Mouse (Mus musculus) spleen, adult 2 months (tissue): Measurements from ENCODE around the gene Tmem256. TPM values are rescaled to one million over a fixed set of nuclear protein-coding genes. Genes with fewer than 3 reads are reported as not detected.

Experiments used
- DNase-seq, 2 experiments: peaks; one replicate each; pipeline versions ENCODE4 v3.0.0 to v3.0.0-alpha.2; 2012 to 2021; ENCODE audit warnings: low spot score in 2 of 2, low read depth in 1 of 2
- H3K27ac ChIP-seq: fragments of 200-500 bp; 2 replicates; pipeline ENCODE4 v1.5.1; 2012; ENCODE audit warnings: low read length, inconsistent platforms; ENCODE audit not compliant: insufficient read depth
- H3K27me3 ChIP-seq: fragments of 200-500 bp; 2 replicates; pipeline ENCODE4 v1.6.1; 2012; ENCODE audit warnings: mild to moderate bottlenecking, moderate library complexity, low read length, inconsistent platforms; ENCODE audit not compliant: control insufficient read depth, insufficient read depth
- H3K36me3 ChIP-seq: fragments of 200-500 bp; 2 replicates; pipeline ENCODE4 v1.6.1; 2012; ENCODE audit warnings: mild to moderate bottlenecking, low read length, inconsistent platforms; ENCODE audit not compliant: control insufficient read depth, insufficient read depth
- H3K4me1 ChIP-seq: fragments of 200-500 bp; 2 replicates; pipeline ENCODE4 v1.6.1; 2011; ENCODE audit warnings: inconsistent platforms; ENCODE audit not compliant: control insufficient read depth, insufficient read depth, insufficient read length
- H3K4me3 ChIP-seq: fragments of 200-500 bp; 2 replicates; pipeline ENCODE4 v1.5.1; 2011; ENCODE audit warnings: mild to moderate bottlenecking, inconsistent platforms; ENCODE audit not compliant: insufficient read depth, insufficient read length; ENCODE audit errors: extremely low read depth
- CTCF ChIP-seq: fragments of 200-500 bp; IDR thresholded peaks from 2 replicates; pipeline ENCODE4 v1.5.1; 2011; ENCODE audit warnings: mild to moderate bottlenecking, inconsistent platforms; ENCODE audit not compliant: insufficient read depth, insufficient read length, insufficient replicate concordance; ENCODE audit errors: extremely low read depth
- POLR2A ChIP-seq: fragments of 200-500 bp; IDR thresholded peaks from 2 replicates; pipeline ENCODE4 v1.6.1; 2011; ENCODE audit warnings: low read depth, low read length, inconsistent platforms
- WGBS: fragments of 180-500 bp; shearing (Covaris S2); methylation state at CpG from one replicate; pipeline ENCODE4 v1.1.7; 2018; 5-methylcytosine and 5-hydroxymethylcytosine counted together
- polyA plus RNA-seq: library from polyadenylated mRNA; depleted of rRNA; stranded (reverse); fragments of >200 nt; gene quantifications from 2 replicates; pipeline ENCODE4 v1.2.3, GENCODE M21; 2012

Gene Tmem256
- polyA plus RNA-seq, 1 experiment, result 93.7 TPM

- H3K4me3 ChIP-seq, result no peak overlapping the region
- H3K36me3 ChIP-seq, result no peaks in the 10 kb centered on the region
- DNase-seq, result no peak
- TF ChIP-seq CTCF, result no peak
- no peak for TF ChIP-seq POLR2A
- H3K4me1 ChIP-seq, result no peaks in the 10 kb centered on the region
- H3K27ac ChIP-seq, result no peak overlapping the region
- no peaks in the 10 kb centered on the region; the same call in none of the 2 replicates for H3K27me3 ChIP-seq
These were observed 28.0 kb upstream of the Tmem256 start for GRCm38 (mm10) chr11:69810280-69810679.

DNA sequence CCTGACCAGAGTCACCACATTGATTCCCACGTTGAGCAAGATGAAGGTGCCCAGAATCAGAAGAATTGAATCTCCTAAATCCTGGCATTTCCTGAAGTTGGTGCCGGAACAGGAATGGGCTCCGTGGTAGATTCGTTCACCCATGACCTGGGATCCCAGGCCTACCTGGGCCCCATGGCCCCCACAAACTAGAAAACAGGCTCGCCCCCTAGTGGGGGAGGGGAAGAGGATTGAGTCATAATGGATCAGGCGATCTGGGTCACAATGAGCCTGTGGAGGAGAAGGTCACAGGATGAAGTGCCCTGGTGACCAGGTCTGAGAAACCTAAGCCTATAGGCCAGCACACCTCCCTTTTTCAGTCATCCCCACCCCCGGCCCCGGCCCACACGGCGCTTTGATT, 23.2 kb upstream of the Tmem256 start, which contains the start of gene Gm39566:
Gene Gm39566, minus strand, starts transcription at position 144 of the 400 bp plus-strand sequence.
- Histone ChIP-seq H3K27ac (no peak within 1 kb of the TSS), H3K4me1 (no peaks in the 10 kb centered on the region), H3K27me3 (no peaks in the 10 kb centered on the region; the same call in 1 of the 2 replicates), H3K4me3 (no peak within 1 kb of the TSS), H3K36me3 (no peaks in the 10 kb centered on the region)
- 70% methylated on average over 10 of the region's 10 CpGs for WGBS
- DNase-seq, result no peak
- TF ChIP-seq CTCF (no peak), POLR2A (no peak)

- no peak for TF ChIP-seq CTCF
- no peak for TF ChIP-seq POLR2A
- Histone ChIP-seq H3K4me1 (no peaks in the 10 kb centered on the region), H3K4me3 (no peak overlapping the region), H3K36me3 (no peaks in the 10 kb centered on the region), H3K27me3 (no peaks in the 10 kb centered on the region; the same call in 1 of the 2 replicates), H3K27ac (no peak overlapping the region)
- no peak for DNase-seq
- 94% methylated on average over 12 of the region's 12 CpGs for WGBS
These were observed 21.8 kb upstream of the Tmem256 start for GRCm38 (mm10) chr11:69816520-69816919.

- H3K27me3 ChIP-seq, result no peaks in the 10 kb centered on the region
- H3K36me3 ChIP-seq, result no peaks in the 10 kb centered on the region
- 81% methylated on average over 2 of the region's 2 CpGs for WGBS
- no peak for DNase-seq
- no peak for TF ChIP-seq CTCF
- no peak for TF ChIP-seq POLR2A
- no peak within 1 kb of the TSS for H3K4me3 ChIP-seq
- no peak within 1 kb of the TSS for H3K27ac ChIP-seq
- H3K4me1 ChIP-seq, result no peaks in the 10 kb centered on the region
These were observed 19.9 kb upstream of the Tmem256 start, which contains the start of gene Spem2 for GRCm38 (mm10) chr11:69818365-69818764. Gene Spem2 (minus strand): TSS chr11:69818465.

- DNase-seq, result no peak
- H3K27ac ChIP-seq, result no peak overlapping the region
These were observed 19.4 kb upstream of the Tmem256 start for GRCm38 (mm10) chr11:69818871-69819270.

GRCm38 (mm10) chr11:69822080-69822479, 16.2 kb upstream of the Tmem256 start, which contains the start of gene Spem1:
Gene Spem1 (minus strand): TSS chr11:69822180.
- Histone ChIP-seq H3K4me3 (no peak within 1 kb of the TSS), H3K27me3 (no peaks in the 10 kb centered on the region), H3K36me3 (no peaks in the 10 kb centered on the region), H3K4me1 (no peaks in the 10 kb centered on the region), H3K27ac (no peak within 1 kb of the TSS)
- 85% methylated on average over 3 of the region's 3 CpGs for WGBS
- no peak for DNase-seq
- no peak for TF ChIP-seq CTCF
- no peak for TF ChIP-seq POLR2A

More at GRCm38 (mm10) chr11:69818871-69819270, 19.4 kb upstream of the Tmem256 start:
- no peaks in the 10 kb centered on the region for H3K36me3 ChIP-seq
- H3K27me3 ChIP-seq, result no peaks in the 10 kb centered on the region
- no peaks in the 10 kb centered on the region for H3K4me1 ChIP-seq
- H3K4me3 ChIP-seq, result no peak overlapping the region
- 65% methylated on average over 8 of the region's 8 CpGs for WGBS
- TF ChIP-seq CTCF (no peak), POLR2A (no peak)

DNA sequence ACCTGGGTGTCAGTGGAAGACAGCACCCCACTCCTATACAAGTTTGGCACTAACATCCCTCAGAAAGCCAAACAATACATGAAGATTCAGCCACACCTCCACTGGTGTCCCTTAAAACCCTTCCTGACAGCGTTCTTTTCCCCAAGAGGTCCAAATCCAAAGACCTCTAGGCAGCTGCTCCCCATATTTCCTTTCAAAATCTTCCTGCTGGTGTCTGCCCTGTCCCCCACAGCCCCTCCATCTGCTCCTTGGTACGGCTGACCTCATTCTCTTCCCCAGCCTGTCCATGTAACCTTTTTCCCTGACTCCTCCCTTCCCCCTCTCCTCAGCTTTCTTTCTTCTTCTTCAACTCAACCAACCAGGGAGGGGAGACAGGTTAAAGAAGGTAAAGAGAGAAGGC, 14.9 kb upstream of the Tmem256 start:
- H3K4me3 ChIP-seq, result no peak overlapping the region
- no peaks in the 10 kb centered on the region for H3K4me1 ChIP-seq
- H3K27ac ChIP-seq, result no peak overlapping the region
- WGBS, result 90% methylated on average over 2 of the region's 2 CpGs
- no peaks in the 10 kb centered on the region for H3K36me3 ChIP-seq
- no peaks in the 10 kb centered on the region for H3K27me3 ChIP-seq
- DNase-seq, result no peak
- TF ChIP-seq CTCF (no peak), POLR2A (no peak)
